Mouse (Mus musculus): Measurements from ENCODE around the gene Lsr.
"Not testable (repeated sequence)": the region's sequence is repeated elsewhere in the genome, so short reads cannot be mapped to it uniquely, and the experiment has no call there.

DNA sequence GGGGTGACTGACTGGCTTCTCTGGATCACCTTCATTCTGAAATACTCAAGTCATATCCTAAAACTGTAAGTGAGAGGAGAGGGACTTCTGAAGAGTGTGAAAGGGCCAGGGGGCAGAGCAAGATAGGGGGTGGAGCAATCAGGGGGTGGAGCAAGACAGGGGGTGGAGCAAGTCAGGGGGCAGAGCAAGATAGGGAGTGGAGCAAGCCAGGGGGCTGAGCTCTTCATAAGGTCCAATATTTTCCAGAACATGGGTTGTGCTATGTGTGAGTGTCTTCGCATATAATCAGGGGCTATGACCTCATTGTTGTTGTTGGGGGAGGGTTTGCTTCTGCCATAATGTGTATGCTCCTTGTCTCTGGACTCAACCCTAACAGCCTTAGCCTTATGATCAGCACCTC lies 33.2 kb downstream of the Lsr start:
- not testable (repeated sequence) for TF ChIP-seq FLI1 (IDR thresholded peaks at IDR 0.05; ENCODE audit: low read length); GATA1 (IDR thresholded peaks at IDR 0.05; ENCODE audit: borderline replicate concordance, low read length)

All from megakaryocyte, embryonic 14.5 days (primary cell).